Mouse (Mus musculus) liver, adult 2 months (tissue): ENCODE measurements around the gene Snap47. TPM values are rescaled to one million over a fixed set of nuclear protein-coding genes. Genes with fewer than 3 reads are reported as not detected.

Source experiments
- DNase-seq: peaks from one replicate; pipeline ENCODE4 v3.0.0-alpha.2; 2011; ENCODE audit warnings: low read depth, low spot score; ENCODE audit errors: extremely low read depth
- H3K27ac ChIP-seq: fragments of 200-500 bp; replicated peaks from 2 replicates; pipeline ENCODE4 v1.5.1; 2012; ENCODE audit warnings: low read depth, mild to moderate bottlenecking, control low read depth, inconsistent platforms, low read length; ENCODE audit not compliant: insufficient read depth
- H3K27me3 ChIP-seq: fragments of 200-500 bp; 2 replicates; pipeline ENCODE4 v1.6.1; 2012; ENCODE audit warnings: mild to moderate bottlenecking, moderate library complexity, low read length, inconsistent platforms; ENCODE audit not compliant: control insufficient read depth, insufficient read depth
- H3K36me3 ChIP-seq: fragments of 200-500 bp; 2 replicates; pipeline ENCODE4 v1.6.1; 2012; ENCODE audit warnings: low read length, inconsistent platforms; ENCODE audit not compliant: control insufficient read depth, insufficient read depth
- H3K4me1 ChIP-seq: fragments of 200-500 bp; 2 replicates; pipeline ENCODE4 v1.6.1; 2011; ENCODE audit warnings: low read length; ENCODE audit not compliant: control insufficient read depth, insufficient read depth
- H3K4me3 ChIP-seq: fragments of 200-500 bp; 2 replicates; pipeline ENCODE4 v1.5.1; 2011; ENCODE audit warnings: low read depth, mild to moderate bottlenecking, control low read depth, low read length, moderate library complexity; ENCODE audit not compliant: insufficient read depth
- H3K79me2 ChIP-seq: fragments of 200-500 bp; 2 replicates; pipeline ENCODE4 v1.6.1; 2012; ENCODE audit warnings: inconsistent platforms, mild to moderate bottlenecking, low read length, moderate library complexity; ENCODE audit not compliant: control insufficient read depth, insufficient read depth
- H3K9ac ChIP-seq: fragments of 200-500 bp; 2 replicates; pipeline ENCODE4 v1.6.1; 2012; ENCODE audit warnings: low read depth, mild to moderate bottlenecking, control low read depth, inconsistent platforms, low read length
- CTCF ChIP-seq: fragments of 200-500 bp; IDR thresholded peaks from 2 replicates; pipeline ENCODE4 v1.5.1; 2011; ENCODE audit warnings: low read depth, low read length, control low read depth
- POLR2A ChIP-seq: fragments of 200-500 bp; IDR thresholded peaks from 2 replicates; pipeline ENCODE4 v1.6.1; 2011; ENCODE audit warnings: low read length, control low read depth; ENCODE audit not compliant: insufficient read depth; ENCODE audit errors: extremely low read depth
- WGBS: fragments of 180-500 bp; shearing (Covaris S2); methylation state at CpG from one replicate; pipeline ENCODE4 v1.1.7; 2018; 5-methylcytosine and 5-hydroxymethylcytosine counted together
- polyA plus RNA-seq: library from polyadenylated mRNA; depleted of rRNA; stranded (reverse); fragments of >200 nt; gene quantifications from 2 replicates; pipeline ENCODE4 v1.2.3, GENCODE M21; 2012; rRNA removed
- total RNA-seq: library from RNA; depleted of rRNA; stranded (reverse); fragments of >200 nt; gene quantifications from 2 replicates; pipeline ENCODE4 v1.2.3, GENCODE M21; 2014; rRNA removed

Snap47 gene
- total RNA-seq, result 60.0 and 60.4 TPM in 2 replicates
- 70.9 and 76.3 TPM in 2 replicates for polyA plus RNA-seq

DNA sequence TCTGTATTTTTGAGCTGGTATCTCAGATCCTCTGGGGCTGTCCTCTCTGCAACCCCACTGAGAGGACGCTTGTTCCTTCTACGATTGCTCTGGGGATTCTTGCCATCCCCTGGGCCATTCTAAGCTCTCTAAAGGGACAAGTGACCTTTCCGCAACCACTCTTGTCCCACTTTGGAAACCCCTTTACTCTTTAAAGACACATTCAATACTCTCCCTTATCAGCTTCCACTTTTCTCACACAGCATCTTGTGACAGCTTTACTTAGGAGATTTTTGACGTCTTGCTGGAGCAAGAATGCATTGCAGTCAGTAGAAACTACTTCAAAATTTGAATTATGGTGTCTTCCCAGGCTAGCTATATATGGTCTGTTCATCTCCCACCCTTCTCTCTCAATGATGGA is at the start of gene Snap47:
Gene Snap47 (minus strand): TSS at position 101 of the 400 bp plus-strand sequence.
- H3K9ac ChIP-seq, result peak within 1 kb of the TSS; percentile 95
- H3K27me3 ChIP-seq, result no peaks in the 10 kb centered on the region
- H3K36me3 ChIP-seq, result peaks cover 21% of the 10 kb centered on the region
- peaks cover 16% of the 10 kb centered on the region for H3K79me2 ChIP-seq
- H3K4me1 ChIP-seq, result peaks cover 13% of the 10 kb centered on the region
- DNase-seq, result no peak
- H3K27ac ChIP-seq, result peak within 1 kb of the TSS; percentile 85
- TF ChIP-seq CTCF (no peak), POLR2A (no peak)
- peak within 1 kb of the TSS; percentile 93 for H3K4me3 ChIP-seq
- 86% methylated on average over 4 of the region's 4 CpGs for WGBS

DNA sequence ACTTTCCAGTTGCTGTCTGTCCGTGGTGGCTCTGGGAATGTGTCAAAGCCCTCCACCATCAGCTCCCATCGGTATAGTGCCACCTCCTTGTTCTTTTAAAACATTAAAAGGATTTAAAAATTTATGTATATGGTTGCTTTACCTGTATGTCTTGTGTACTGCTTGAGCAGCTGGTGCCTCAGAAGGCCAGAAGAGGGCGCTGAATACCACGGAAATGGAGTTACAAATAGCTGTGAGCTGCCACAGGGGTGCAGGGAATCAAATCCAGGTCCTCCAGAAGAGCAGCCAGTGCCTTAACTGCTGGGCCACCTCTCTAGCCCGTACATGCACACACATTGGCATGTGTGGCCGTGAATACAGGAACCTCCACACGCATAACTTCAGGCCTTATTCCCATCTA is 46.8 kb upstream of the Snap47 start:
- Histone ChIP-seq H3K9ac (no peak overlapping the region), H3K79me2 (no peaks in the 10 kb centered on the region), H3K27ac (no peak overlapping the region), H3K4me3 (no peak overlapping the region), H3K36me3 (peaks cover 47% of the 10 kb centered on the region), H3K4me1 (no peaks in the 10 kb centered on the region), H3K27me3 (no peaks in the 10 kb centered on the region)
- TF ChIP-seq CTCF (no peak; the same call in 1 of the 2 replicates), POLR2A (no peak)
- no peak for DNase-seq
- 94% methylated on average over 7 of the region's 7 CpGs for WGBS

DNA sequence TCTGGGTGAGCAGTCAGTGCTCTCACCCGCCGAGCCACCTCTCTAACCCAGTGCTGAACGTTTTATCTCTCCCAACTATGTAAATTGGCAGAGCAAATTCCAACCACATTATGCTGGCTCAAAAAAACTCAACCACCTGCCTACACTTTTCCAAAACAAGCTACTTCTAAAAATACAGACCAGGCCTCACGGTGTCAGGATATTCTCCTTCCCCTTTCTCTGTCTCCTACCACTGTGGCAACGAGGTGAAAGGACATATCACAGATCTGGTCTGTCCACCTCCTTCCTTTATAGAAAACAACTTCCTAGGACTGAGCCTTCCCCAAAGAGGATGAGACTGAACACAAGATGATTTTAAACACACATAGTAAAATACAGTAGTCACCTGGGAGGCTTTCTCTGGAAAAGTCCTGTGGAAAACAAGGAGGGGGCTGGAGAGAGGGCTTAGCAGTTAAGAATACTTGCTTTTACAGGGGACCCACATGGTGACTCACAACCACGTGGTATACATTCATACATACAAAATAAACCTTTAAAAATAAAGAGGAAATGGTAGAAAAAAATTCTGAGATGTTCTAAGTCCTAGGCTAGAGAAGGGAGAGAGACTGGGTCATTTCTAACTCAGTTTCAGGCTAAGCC is 45.8 kb upstream of the Snap47 start:
- H3K79me2 ChIP-seq, result no peaks in the 10 kb centered on the region
- H3K9ac ChIP-seq, result no peak overlapping the region
- no peaks in the 10 kb centered on the region for H3K27me3 ChIP-seq
- no peak overlapping the region for H3K4me3 ChIP-seq
- H3K4me1 ChIP-seq, result no peaks in the 10 kb centered on the region
- no peak overlapping the region for H3K27ac ChIP-seq
- no peak for TF ChIP-seq POLR2A
- TF ChIP-seq CTCF, result no peak
- 75% methylated on average over 6 of the region's 6 CpGs for WGBS
- H3K36me3 ChIP-seq, result peaks cover 46% of the 10 kb centered on the region
- DNase-seq, result no peak

DNA sequence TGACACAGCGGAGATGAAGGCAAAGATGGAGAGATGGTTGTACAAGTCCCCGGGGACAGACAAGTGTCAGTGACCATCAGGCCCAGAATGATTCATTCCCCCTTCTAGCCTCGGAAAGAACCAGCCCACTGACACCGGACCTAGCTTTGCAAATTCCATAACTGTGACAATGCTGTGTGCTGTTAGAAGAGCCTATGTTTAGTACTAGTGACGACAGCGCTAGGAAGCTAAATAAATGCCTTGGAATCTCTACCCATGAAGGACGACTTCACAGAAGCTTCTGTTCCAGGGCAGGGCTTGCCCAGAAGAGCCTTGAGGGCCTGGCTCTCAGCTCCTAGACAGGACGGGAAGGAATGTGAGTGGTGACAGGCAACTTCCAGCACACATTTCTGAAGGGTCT is 35.2 kb upstream of the Snap47 start:
- Histone ChIP-seq H3K4me1 (no peaks in the 10 kb centered on the region), H3K36me3 (peaks cover 20% of the 10 kb centered on the region), H3K27ac (no peak overlapping the region), H3K4me3 (no peak overlapping the region), H3K9ac (no peak overlapping the region), H3K27me3 (no peaks in the 10 kb centered on the region), H3K79me2 (no peaks in the 10 kb centered on the region)
- TF ChIP-seq CTCF (no peak), POLR2A (no peak)
- DNase-seq, result no peak
- WGBS, result 88% methylated on average over 8 of the region's 8 CpGs

- no peak overlapping the region for H3K27ac ChIP-seq
- H3K4me1 ChIP-seq, result no peaks in the 10 kb centered on the region
- no peaks in the 10 kb centered on the region for H3K79me2 ChIP-seq
- no peak overlapping the region for H3K4me3 ChIP-seq
- WGBS, result 57% methylated on average over 2 of the region's 2 CpGs
- H3K36me3 ChIP-seq, result peaks cover 18% of the 10 kb centered on the region
- H3K9ac ChIP-seq, result no peak overlapping the region
- no peaks in the 10 kb centered on the region for H3K27me3 ChIP-seq
- TF ChIP-seq POLR2A, result no peak
- no peak for TF ChIP-seq CTCF
- no peak for DNase-seq
Measured at GRCm38 (mm10) chr11:59485641-59486040, 34.7 kb upstream of the Snap47 start.

DNA sequence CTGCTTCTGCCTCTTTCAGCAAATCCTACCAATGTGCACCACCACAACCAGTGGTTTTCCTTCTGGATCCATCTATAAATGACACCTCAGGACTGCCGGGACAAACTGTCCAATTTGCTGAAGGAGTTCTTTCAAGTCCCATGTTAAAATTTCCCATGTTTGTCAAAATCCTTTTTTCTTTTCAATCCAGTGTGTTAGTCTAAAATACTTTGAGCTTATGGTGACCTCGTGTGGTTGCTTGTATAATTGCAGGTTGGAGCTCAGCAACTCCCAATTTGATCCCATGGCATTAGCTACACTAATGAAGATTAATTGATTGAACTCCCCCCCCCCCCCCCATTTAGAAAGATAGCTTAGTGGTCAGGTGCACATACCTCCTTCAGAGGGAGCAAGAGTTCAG is 32.2 kb upstream of the Snap47 start:
- H3K9ac ChIP-seq, result no peak overlapping the region
- TF ChIP-seq CTCF (peak; percentile 19; the same call in 1 of the 2 replicates), POLR2A (no peak)
- H3K27ac ChIP-seq, result no peak overlapping the region
- H3K4me3 ChIP-seq, result no peak overlapping the region
- H3K36me3 ChIP-seq, result peaks cover 10% of the 10 kb centered on the region; the same call in 1 of the 2 replicates
- peak; percentile 43 for DNase-seq
- 7% methylated on average over 2 of the region's 2 CpGs for WGBS
- no peaks in the 10 kb centered on the region for H3K4me1 ChIP-seq
- no peaks in the 10 kb centered on the region for H3K79me2 ChIP-seq
- no peaks in the 10 kb centered on the region for H3K27me3 ChIP-seq
